Mouse (Mus musculus): Measurements from ENCODE around the gene Magee2. TPM values are rescaled to one million over a fixed set of nuclear protein-coding genes. Genes with fewer than 3 reads are reported as not detected.

Gene Magee2
- total RNA-seq (2023), result not detected

DNA sequence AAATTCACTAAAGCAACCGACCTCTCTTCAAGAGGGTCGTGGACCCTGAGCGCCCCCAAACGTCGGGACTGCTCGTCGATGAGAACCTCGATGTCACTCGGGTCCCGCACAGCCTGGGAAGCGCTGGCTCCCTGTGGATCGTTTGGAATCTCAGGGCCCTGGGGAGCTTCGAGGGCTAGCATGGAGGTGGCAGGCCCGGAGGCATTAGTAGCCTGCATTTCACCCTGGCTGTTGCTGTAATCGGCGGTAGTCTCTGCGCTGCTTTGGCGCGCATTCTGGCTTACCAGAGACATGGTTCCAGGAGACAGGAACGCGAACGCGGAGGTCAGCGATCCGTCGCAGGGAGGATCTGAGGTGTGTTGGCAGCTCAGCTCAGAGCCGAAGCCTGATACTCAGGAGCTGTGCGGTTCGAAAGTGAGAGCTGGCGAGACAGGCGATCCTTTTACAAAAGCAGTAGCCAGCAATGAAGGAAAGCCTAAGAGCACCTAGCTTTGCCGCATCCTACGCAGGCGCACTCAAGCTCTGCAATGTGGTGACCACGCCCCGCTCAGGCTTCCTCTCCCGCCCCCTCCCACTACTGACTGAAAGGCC, at the start of gene Magee2:
Magee2 (minus strand) TSS at position 517 of the 591 bp plus-strand sequence.

Other genes starting within 250 kb of the Magee2 start
- under 1 TPM; 0.53 to 0.67 TPM for gene Zdhhc15, start 186.2 kb downstream of the Magee2 start, total RNA-seq (2023)
- gene Pbdc1, start 222.5 kb upstream of the Magee2 start, total RNA-seq (2023), result 10 to 100 TPM; 16.9 to 18.5 TPM